Mouse (Mus musculus) ES-Bruce4 (cell line): ENCODE results near the gene Ints7. TPM values are rescaled to one million over a fixed set of nuclear protein-coding genes. Genes with fewer than 3 reads are reported as not detected.

Experiments used
- H3K27ac ChIP-seq: 2 replicates; pipeline ENCODE4 v1.5.1; 2012; ENCODE audit warnings: low read length, inconsistent platforms; ENCODE audit not compliant: insufficient read depth
- H3K27me3 ChIP-seq: 2 replicates; pipeline ENCODE4 v1.6.1; 2012; ENCODE audit warnings: mild to moderate bottlenecking, low read length, inconsistent platforms; ENCODE audit not compliant: control insufficient read depth, poor library complexity, insufficient read depth, severe bottlenecking
- H3K36me3 ChIP-seq: 2 replicates; pipeline ENCODE4 v1.6.1; 2012; ENCODE audit warnings: inconsistent platforms, mild to moderate bottlenecking, low read length, moderate library complexity; ENCODE audit not compliant: control insufficient read depth, poor library complexity, insufficient read depth, severe bottlenecking
- H3K4me1 ChIP-seq: one replicate; pipeline ENCODE4 v1.8.1; 2011; ENCODE audit warnings: low read length; ENCODE audit not compliant: control insufficient read depth, insufficient read depth
- H3K4me3 ChIP-seq: 2 replicates; pipeline ENCODE4 v1.5.1; 2011; ENCODE audit warnings: low read depth, mild to moderate bottlenecking, low read length
- H3K9ac ChIP-seq: 2 replicates; pipeline ENCODE4 v1.6.1; 2012; ENCODE audit warnings: low read depth, mild to moderate bottlenecking, inconsistent platforms; ENCODE audit not compliant: poor library complexity, severe bottlenecking
- H3K9me3 ChIP-seq: replicated peaks from 2 replicates; pipeline ENCODE4 v1.6.1; 2012; ENCODE audit warnings: mild to moderate bottlenecking, low read length, inconsistent platforms; ENCODE audit not compliant: control insufficient read depth, poor library complexity, insufficient read depth, severe bottlenecking
- CTCF ChIP-seq: IDR thresholded peaks from one replicate; pipeline ENCODE4 v1.8.1; 2011; ENCODE audit warnings: low read depth, low read length
- EP300 ChIP-seq: IDR thresholded peaks from 2 replicates; pipeline ENCODE4 v1.6.1; 2011; ENCODE audit warnings: low read depth, low read length; ENCODE audit not compliant: insufficient read depth
- POLR2A ChIP-seq: IDR thresholded peaks from one replicate; pipeline ENCODE4 v1.8.1; 2011; ENCODE audit warnings: low read length; ENCODE audit not compliant: insufficient read depth
- polyA plus RNA-seq: library from polyadenylated mRNA; stranded (reverse); fragments of >200 nt; gene quantifications from 2 replicates; pipeline ENCODE4 v1.2.4, GENCODE M21; 2011; ENCODE audit warnings: low read depth; ENCODE audit not compliant: missing spikeins, insufficient read depth, insufficient read length

The Ints7 gene
- polyA plus RNA-seq, 1 experiment, result 58.1 TPM

GRCm38 (mm10) chr1:191562823-191563365 lies 12.5 kb upstream of the Ints7 start:
- no peak for TF ChIP-seq EP300
- no peak for TF ChIP-seq CTCF
- no peak for TF ChIP-seq POLR2A
- Histone ChIP-seq H3K9ac (no peak overlapping the region), H3K4me1 (no peaks in the 10 kb centered on the region), H3K27me3 (no peaks in the 10 kb centered on the region), H3K27ac (no peak overlapping the region), H3K36me3 (peaks cover 67% of the 10 kb centered on the region), H3K9me3 (no peaks in the 10 kb centered on the region), H3K4me3 (no peak overlapping the region)

- TF ChIP-seq POLR2A (no peak), CTCF (no peak), EP300 (no peak)
- Histone ChIP-seq H3K4me3 (no peak overlapping the region), H3K27ac (no peak overlapping the region), H3K9ac (no peak overlapping the region), H3K9me3 (no peaks in the 10 kb centered on the region), H3K4me1 (no peaks in the 10 kb centered on the region), H3K27me3 (no peaks in the 10 kb centered on the region), H3K36me3 (peaks cover 53% of the 10 kb centered on the region)
Measured at GRCm38 (mm10) chr1:191567859-191568258, 7.6 kb upstream of the Ints7 start.

GRCm38 (mm10) chr1:191569625-191570024 lies 5.8 kb upstream of the Ints7 start:
- Histone ChIP-seq H3K9me3 (no peaks in the 10 kb centered on the region), H3K4me1 (no peaks in the 10 kb centered on the region), H3K27ac (no peak overlapping the region), H3K36me3 (peaks cover 48% of the 10 kb centered on the region), H3K4me3 (no peak overlapping the region), H3K9ac (no peak overlapping the region), H3K27me3 (no peaks in the 10 kb centered on the region)
- TF ChIP-seq CTCF, result no peak
- no peak for TF ChIP-seq POLR2A
- TF ChIP-seq EP300, result no peak

GRCm38 (mm10) chr1:191570415-191570814 lies 5.0 kb upstream of the Ints7 start:
- Histone ChIP-seq H3K4me3 (no peak overlapping the region), H3K4me1 (no peaks in the 10 kb centered on the region), H3K27ac (no peak overlapping the region), H3K36me3 (peaks cover 44% of the 10 kb centered on the region), H3K9ac (no peak overlapping the region), H3K9me3 (no peaks in the 10 kb centered on the region), H3K27me3 (no peaks in the 10 kb centered on the region)
- TF ChIP-seq CTCF, result no peak
- TF ChIP-seq POLR2A, result no peak
- no peak for TF ChIP-seq EP300

GRCm38 (mm10) chr1:191573906-191574639 lies 1.4 kb upstream of the Ints7 start:
- Histone ChIP-seq H3K36me3 (peaks cover 16% of the 10 kb centered on the region), H3K9me3 (no peaks in the 10 kb centered on the region), H3K4me3 (peak overlapping the region; percentile 80), H3K4me1 (no peaks in the 10 kb centered on the region), H3K27ac (peak overlapping the region; percentile 31), H3K27me3 (no peaks in the 10 kb centered on the region), H3K9ac (peak overlapping the region; percentile 94)
- TF ChIP-seq EP300, result no peak
- no peak for TF ChIP-seq POLR2A
- TF ChIP-seq CTCF, result no peak

GRCm38 (mm10) chr1:191574871-191575457 lies 472 bp upstream of the Ints7 start:
- Histone ChIP-seq H3K4me3 (peak overlapping the region; percentile 80), H3K27me3 (no peaks in the 10 kb centered on the region), H3K9me3 (no peaks in the 10 kb centered on the region), H3K4me1 (no peaks in the 10 kb centered on the region), H3K36me3 (peaks cover 7% of the 10 kb centered on the region), H3K9ac (peak overlapping the region; percentile 94), H3K27ac (peak overlapping the region; percentile 31)
- no peak for TF ChIP-seq CTCF
- TF ChIP-seq POLR2A, result no peak
- TF ChIP-seq EP300, result no peak
